Mouse (Mus musculus): ENCODE results near the gene Dcst1.

- TF ChIP-seq CTCF (IDR thresholded peaks at IDR 0.05; ENCODE audit: low read depth) (no peak), EP300 (IDR thresholded peaks at IDR 0.05; ENCODE audit: low read depth) (no peak)
Observed at GRCm38 (mm10) chr3:89341794-89342193, 23.3 kb downstream of the Dcst1 start.

Data from heart, postnatal 0 days (tissue).